Mouse (Mus musculus): ENCODE data around the gene Kansl2.

DNA sequence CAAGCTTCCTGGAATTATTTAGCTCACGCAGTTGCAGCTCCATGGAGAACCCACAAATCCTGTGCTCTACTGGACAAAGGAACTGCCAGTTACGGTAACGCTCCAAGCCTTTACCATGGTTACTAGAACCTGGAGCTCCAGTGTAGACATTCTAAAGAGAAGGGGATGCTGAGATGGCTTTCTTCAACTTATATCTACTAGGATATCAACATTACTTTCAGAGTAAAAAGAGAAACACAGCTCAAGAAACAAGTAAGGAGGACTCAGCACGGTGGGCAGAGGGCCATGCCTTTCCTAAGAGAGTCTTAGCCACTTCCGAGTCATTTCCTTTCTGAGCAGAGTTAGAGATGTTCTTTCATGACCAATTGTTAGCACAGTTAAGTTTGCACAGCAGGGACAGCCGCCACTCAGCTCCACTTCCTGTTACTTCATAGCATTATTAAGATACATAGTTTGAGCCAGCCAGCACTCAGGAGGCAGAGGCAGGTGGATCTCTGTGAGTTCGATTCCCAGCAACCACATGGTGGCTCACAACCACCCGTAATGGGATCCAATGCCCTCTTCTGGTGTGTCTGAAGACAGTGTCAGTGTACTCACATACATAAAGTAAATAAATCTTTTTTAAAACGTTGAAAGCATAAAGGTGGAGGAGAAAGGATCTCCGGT is 36.9 kb upstream of the Kansl2 start, which contains the start of the genes Ccnt1 and 4930415O20Rik:
- TF ChIP-seq POLR2A (IDR thresholded peaks at IDR 0.05; ENCODE audit: borderline replicate concordance, insufficient read depth, low read length) (no peak), CTCF (IDR thresholded peaks at IDR 0.05; ENCODE audit: borderline replicate concordance, insufficient read depth, low read depth, low read length) (no peak)

All from cerebellum, adult 2 months (tissue).